Mouse (Mus musculus) effector memory CD4-positive, alpha-beta T cell, adult 5 months (primary cell): ENCODE results near the gene Gm47959. TPM values are rescaled to one million over a fixed set of nuclear protein-coding genes. Genes with fewer than 3 reads are reported as not detected.

Experiments
- polyA plus RNA-seq: library from polyadenylated mRNA; unstranded; fragments of 100-300 nt; shearing (Covaris generic); gene quantifications from one replicate; pipeline ENCODE4 v1.2.1, GENCODE M21; 2017

Gm47959 gene
- polyA plus RNA-seq: not detected

DNA sequence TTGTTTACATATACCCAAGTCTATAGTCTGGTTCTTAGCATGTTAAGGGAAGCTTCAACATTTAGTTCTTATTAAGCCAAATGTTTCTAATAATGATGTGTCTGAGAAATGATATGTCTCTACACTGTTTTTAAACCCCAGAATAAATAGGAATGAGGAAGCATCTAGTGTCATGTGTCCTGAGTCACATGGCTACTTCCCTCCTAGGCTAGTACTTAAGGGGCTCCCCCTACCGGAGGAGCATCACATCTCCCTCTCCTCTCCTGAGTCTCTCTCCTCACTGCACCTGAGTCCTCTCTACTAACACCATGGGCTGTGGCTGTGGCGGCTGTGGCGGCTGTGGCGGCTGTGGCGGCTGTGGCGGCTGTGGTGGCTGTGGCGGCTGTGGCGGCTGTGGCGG lies at the start of gene Gm47959:
Gene Gm47959, plus strand, starts transcription at position 243 of the 400 bp plus-strand sequence.

DNA sequence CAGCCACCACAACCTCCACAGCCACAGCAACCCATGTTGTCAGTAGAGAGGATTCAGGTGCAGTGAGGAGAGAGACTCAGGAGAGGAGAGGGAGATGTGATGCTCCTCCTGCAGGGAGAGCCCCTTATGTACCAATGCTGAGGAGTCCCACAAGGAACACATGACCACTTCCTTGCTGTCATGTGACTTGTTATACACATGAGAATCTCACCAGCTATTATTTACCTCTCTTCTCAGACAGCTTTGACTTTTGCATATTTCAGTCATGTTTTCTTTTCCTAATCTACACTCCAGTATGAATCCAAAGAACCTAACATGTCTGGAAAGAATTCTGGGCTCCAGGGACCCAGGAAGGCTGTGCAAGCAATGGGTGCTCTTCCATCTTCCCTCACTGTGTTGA lies 44.4 kb upstream of the Gm47959 start, which contains the start of gene Gm7544:
Gene Gm7544, minus strand, starts transcription at position 101 of the 400 bp plus-strand sequence.

DNA sequence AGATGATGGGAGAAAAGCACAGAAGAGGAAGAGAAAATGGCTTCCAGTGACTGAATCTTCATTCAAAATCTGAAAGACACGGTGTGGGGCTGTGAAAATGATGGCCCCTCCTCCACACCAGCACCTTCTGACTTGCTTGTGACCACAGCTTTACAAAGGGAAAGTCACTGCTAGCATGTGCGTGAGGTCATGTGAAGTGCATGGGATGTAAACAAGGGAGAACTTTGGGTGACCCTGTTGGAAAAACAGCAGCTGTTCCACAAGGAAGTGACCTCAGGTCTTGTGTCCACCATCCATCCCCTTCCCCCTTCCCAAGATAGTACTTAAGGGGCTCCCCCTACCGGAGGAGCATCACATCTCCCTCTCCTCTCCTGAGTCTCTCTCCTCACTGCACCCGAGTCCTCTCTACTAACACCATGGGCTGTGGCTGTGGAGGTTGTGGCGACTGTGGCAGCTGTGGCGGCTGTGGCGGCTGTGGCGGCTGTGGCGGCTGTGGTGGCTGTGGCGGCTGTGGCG lies 40.4 kb upstream of the Gm47959 start, which contains the start of gene Gm47955:
Gene Gm47955, plus strand, starts transcription at position 417 of the 516 bp plus-strand sequence.

DNA sequence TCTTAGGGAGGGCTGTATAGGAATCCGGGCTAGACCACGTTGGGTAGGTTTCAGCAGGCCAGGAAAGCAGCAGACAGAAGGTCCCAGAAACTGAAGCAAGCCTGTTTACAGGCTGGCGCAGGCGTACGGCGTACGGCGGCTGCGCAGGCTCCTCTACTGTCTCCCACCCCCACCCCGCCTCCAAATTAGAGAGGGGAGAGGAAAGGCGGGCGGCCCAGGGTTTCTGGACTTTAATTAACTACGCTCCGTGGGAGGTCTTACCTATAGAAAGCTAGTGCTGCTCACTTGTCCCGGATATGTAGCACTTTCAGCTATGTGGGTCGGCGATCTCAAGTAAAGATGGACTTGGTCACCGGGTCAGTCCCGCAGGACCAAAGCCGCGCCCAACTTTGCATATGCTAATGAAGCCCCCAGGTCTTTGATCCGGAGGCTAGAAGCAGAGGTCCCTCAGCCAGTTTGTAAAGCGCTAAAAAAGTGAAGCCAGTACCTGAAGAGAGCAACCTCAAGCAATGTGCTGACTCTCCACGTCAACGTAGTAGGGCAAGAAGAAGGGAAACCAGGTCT lies 37.8 kb downstream of the Gm47959 start, which contains the start of gene Slc19a3:
Gene Slc19a3, minus strand, starts transcription at position 340 of the 564 bp plus-strand sequence.

DNA sequence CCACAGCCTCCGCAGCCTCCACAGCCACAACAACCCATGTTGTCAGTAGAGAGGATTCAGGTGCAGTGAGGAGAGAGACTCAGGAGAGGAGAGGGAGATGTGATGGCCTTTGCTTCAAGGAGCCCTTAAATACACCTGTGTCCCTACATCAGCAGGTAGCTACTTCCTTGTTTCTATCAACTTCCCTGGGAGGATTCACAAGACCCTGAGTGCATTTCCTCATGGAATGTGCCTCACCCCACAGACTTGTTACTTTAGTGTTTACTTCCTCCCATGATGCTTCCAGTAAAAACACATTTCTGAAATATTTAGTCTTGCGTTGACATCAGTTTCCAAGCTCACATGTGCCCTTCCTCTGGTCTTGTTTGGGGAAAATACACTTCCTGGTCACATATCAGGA lies 42.0 kb downstream of the Gm47959 start, which contains the start of gene Krtap28-10:
Gene Krtap28-10, minus strand, starts transcription at position 101 of the 400 bp plus-strand sequence.

DNA sequence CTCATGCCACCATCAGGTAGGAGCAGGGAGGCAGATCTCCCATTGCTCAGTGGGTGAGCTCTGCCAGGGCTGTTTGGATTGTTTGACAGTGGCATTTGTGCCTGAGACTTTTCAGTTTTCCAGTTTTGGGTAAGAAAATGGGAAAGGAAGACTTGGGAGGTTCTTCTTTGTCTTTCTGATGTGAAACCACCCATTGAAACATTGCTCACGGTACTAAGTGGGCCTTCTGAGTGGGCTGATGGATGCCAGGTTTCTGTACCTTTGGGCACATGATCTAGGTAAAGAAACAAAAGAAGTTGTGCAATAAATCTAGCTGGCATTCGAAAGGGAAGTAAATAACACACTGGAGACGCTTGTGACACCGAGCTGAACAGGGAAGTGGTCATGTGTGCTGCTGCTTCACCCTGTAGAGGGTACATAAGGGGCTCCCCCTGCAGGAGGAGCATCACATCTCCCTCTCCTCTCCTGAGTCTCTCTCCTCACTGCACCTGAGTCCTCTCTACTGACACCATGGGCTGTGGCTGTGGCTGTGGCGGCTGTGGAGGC lies 44.6 kb downstream of the Gm47959 start, which contains the start of gene Gm47969:
Gene Gm47969, plus strand, starts transcription at position 51 of the 546 bp plus-strand sequence.

Other genes starting within 250 kb of the Gm47959 start
- gene Tm4sf20, start 232.1 kb upstream of the Gm47959 start, polyA plus RNA-seq: not detected
- gene Gm47791, start 229.3 kb upstream of the Gm47959 start, polyA plus RNA-seq: not detected
- gene Agfg1, start 161.1 kb upstream of the Gm47959 start, polyA plus RNA-seq: 138 TPM
- not detected for gene A030005L19Rik, start 87.2 kb upstream of the Gm47959 start, polyA plus RNA-seq
- gene A030014E15Rik, start 75.6 kb upstream of the Gm47959 start, polyA plus RNA-seq: not detected
- gene Gm6217, start 69.1 kb upstream of the Gm47959 start, polyA plus RNA-seq: not detected
- gene A030003K21Rik, start 57.2 kb upstream of the Gm47959 start, polyA plus RNA-seq: not detected
- gene Gm7544, start 44.5 kb upstream of the Gm47959 start, polyA plus RNA-seq: not detected
- not detected for gene Gm47955, start 40.3 kb upstream of the Gm47959 start, polyA plus RNA-seq
- gene Slc19a3, start 37.9 kb downstream of the Gm47959 start, polyA plus RNA-seq: not detected
- gene Krtap28-10, start 41.9 kb downstream of the Gm47959 start, polyA plus RNA-seq: not detected
- not detected for gene Gm47969, start 44.4 kb downstream of the Gm47959 start, polyA plus RNA-seq
- gene A030005K14Rik, start 58.8 kb downstream of the Gm47959 start, polyA plus RNA-seq: not detected
- not detected for gene Krtap28-13, start 60.4 kb downstream of the Gm47959 start, polyA plus RNA-seq
- gene Ccl20, start 116.2 kb downstream of the Gm47959 start, polyA plus RNA-seq: not detected
- not detected for gene Daw1, start 159.2 kb downstream of the Gm47959 start, polyA plus RNA-seq